Mouse (Mus musculus) liver (tissue): ENCODE results near the gene Gm14569.

Source experiments
- DNase-seq: peaks from one replicate; pipeline ENCODE4 v3.0.0-alpha.2; 2020; ENCODE audit warnings: mixed read lengths

Gm14569 gene

DNA sequence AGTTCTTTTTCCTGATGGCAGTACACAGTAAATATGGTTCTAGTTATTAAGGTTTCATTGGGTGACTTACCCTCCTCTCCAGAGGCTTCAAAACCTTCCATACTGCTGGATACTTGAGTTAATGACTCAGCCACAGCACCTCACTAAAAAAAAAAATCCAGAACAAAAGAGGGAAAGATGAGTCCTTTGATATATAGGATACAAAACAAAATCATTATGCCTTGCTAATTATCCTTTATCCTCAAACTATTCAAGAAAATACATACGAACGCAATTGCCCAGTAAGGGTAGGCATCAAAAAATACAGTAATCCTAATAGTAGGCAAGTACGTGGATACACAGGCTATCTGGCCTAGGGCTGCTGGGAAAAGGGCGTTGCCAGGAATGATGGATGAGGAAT, at the start of gene Gm14569:
Gene Gm14569 (minus strand): TSS at position 101 of the 400 bp plus-strand sequence.
- no peak for DNase-seq

DNA sequence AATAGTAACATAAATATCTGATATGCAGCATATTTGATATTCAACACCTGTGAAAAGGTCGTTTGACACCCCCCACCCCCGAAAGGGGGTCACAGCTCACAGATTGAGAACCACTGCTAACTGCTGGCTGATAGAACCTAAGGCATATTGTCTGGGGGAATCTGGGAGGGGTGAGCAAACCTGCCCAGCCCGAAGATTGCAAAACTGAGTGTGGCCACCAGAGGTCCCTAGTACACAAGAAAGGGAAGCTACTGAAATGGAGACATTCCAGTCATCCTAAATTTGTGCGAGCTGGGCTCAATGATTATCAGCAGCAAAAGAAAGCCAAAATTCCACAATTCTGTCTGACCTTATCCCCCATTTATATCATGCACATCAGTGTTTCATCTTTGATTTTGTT, 42.9 kb upstream of the Gm14569 start:
- DNase-seq, result peak; percentile 66

DNA sequence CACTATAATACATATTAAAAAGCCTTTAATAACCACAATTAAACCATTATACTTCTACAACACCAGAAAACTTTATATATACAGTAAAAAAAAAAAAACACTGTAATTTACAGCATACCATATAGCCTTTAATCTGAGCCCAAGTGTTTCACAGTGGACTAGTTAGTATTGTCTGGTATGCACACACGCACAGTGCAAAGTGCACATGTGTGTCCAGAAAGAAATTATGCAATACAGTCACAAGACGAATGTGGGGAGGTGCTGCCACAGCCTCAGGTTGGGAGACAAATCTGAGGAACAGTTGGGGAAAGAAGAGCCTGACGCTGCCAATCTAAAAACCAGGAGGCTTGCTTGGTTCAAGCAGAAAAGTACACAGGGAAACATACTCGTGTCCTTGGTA, 42.1 kb upstream of the Gm14569 start:
- no peak for DNase-seq

DNA sequence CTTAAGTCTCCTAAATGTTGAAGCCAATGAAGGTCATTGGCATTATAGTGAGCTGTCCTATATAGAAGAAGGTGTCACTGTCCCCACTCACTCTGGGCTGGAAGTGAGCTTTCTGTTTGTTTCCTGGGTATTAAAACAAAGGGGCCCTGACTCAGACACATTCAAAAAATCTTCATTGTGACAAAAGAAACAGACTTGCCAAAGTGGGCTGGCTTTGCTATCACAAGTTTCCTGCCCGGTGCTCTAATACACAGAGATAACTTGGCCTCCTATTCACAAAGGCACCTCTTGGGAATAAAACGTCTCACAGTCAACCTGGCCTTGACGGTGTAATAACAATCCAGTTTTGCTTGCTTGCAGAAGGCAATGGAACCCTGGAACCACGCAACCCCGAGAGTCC, 38.6 kb upstream of the Gm14569 start:
- no peak for DNase-seq

DNA sequence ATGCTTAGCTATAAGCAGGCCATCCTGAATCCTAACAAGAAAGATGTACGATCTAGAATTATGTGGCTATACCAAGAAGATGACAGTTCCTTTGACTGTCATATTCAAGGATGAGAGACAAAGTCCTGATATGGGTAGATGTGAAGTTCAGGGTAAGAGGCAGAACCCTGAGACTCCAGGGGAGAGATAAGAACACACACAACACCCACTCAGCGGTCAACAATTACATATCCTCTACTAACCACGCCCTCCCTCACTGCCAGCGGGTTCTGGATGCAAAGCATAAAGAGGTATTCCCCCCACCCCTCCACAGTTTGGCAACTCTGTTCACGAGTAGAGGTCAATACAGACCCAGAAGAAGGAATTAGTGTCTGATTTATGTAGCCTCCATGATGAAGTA, 32.1 kb upstream of the Gm14569 start:
- no peak for DNase-seq

DNA sequence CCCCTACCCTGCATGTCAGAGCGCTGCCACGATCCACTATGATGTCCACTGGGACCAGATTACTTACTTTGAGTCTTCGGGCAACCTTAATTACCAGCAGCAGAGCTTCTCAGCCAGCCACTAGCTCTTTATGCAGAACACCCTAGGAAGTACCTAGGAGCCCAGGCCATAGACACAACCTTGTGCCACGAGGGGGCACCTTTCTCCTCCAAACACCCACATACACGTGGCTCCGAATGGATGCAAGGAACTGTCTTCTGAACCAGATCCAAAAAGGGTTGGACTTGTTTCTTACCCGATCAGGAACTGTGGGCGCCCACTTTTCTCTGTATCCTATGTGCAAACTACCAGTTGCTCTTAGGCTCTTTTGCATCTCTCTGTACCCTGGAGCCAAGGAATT, 22.1 kb upstream of the Gm14569 start:
- no peak for DNase-seq

DNA sequence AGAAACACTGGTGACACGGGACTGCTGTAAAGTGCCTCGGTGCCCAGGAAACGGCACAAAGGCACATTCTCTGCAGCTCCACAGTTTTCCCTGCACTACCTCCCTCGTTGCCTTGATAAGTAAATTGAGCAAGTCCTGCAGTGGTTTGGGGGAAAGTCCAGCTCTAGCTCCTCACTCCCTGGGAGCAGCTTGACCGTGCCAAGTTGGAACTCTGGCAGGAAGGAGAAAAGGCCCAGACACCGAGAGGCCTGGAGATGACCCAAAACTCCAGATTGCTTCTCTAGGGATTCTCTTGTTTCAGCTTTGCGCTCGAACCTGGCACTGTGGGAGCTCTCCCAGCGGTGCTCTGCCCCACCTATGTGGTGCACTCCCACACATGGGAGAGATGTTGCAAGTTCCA, 21.6 kb upstream of the Gm14569 start:
- DNase-seq, result no peak

DNA sequence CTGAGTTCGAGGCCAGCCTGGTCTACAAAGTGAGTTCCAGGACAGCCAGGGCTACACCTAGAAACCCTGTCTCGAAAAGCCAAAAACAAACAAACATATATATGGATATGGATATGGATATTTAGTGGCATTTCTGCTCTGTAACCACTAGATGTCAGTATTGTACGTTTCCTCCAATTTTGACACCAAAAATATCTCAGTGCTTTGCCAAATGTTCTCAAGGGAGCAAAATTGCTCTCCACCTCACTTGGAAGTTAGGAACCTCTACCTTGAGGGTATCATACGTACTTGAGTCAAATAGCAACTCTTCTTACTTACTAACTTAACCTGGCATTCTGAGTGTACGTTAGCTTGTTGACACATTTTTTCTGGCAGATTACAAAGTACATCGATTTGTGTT, 15.2 kb upstream of the Gm14569 start:
- DNase-seq, result no peak

DNA sequence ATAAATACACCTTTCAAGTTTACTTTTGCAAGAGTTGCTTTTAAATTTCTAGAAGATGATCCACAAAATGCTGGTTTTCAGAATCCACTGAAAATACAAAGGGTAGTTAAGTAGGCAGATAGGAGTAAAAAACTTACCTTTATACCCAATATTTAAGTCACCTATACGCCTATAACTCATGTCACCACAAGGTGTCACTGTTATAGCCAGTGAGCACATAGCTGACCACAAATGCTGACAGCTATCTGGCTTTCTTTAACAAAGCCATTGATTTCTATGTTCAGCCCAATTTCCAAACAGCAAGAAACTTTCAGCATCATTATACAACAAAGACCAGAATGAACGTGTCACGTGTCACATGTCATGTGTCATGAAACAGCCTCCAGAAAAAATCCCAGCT, 2.1 kb downstream of the Gm14569 start:
- no peak for DNase-seq

DNA sequence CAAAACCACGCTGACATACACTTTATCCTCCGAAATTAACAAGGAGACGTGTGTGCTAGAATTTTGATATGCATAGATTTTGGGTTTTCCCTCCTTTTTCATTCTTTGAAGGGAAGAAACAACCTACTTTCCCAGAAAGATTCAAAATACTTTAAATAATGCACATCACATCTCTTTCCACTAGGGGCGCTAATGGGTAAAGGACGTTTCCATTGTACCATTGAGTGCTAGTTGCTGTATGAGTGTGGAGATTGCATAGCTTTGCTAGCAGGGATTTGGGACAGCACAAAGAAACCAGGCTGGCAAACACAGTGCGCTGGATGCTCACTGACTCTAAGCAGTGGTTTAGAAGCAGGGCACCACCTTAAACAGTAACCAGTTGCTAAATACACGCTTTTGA, 3.6 kb downstream of the Gm14569 start:
- DNase-seq, result no peak

DNA sequence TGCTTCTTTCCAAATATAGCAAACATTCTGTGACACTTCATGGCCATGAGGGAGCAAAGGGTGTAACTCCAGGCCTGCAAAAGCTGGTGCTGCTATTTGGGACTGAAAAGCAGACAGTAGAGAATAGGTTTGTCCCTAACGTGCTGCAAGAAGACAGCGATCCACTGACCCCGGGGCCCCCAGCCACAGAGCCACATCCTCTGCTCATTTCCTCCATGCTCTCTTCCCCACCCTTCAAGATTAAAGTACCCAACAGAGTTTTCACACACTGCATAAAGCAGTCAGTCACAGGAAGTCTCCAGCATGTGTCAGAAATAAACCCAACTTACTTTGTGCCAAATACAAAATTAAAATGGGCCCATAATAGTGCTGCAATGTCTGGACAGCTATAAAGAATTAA, 16.8 kb downstream of the Gm14569 start:
- no peak for DNase-seq

DNA sequence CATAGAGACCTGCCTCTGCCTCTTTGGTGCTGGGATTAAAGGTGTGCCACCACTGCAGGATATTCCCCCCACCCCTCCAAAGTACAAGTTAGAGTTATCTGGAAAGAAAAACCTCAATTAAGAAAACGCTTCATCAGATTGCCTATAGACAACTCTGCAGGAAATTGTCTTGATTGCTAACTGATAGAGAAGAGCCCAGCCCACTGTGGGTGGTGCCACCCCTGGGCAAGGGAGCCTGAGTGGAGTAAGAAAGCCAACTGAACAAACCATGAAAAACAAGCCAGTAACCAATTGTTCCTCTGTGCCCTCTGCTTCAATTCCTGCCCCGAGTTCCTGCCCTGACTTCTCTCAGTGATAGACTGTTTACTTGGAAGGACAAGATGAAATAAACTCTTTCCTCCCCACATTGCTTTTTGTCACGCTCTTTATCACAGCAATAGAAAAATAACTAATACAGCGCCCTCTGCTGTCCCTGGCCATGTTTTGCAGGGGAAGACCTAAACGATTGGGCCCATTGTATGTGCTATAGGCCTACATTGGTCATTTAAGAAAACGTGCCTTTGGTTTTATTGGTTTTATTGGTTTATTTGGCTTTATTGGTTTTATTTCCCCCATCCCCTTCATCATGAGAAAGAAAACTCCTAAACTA, 17.4 kb downstream of the Gm14569 start:
- DNase-seq, result peak; percentile 10

DNA sequence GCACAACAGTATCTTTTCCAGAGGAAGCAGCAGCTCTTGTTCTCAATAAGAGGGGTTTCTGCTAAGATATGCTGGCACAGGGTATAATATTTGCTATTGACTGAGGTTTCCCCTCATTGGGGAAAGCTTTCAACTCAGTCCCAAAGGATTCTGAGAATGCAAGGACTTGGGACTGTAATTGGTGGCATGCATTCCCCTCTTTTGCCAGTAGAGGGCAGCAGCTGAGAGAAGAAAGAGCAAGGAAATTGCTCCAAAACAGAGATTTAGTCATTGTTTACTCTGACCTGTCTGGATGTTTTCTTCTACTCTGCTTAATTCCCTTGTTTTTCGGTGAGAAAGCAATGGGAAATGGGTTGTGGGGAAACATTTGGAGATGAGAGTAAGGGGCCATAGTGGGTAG, 35.6 kb downstream of the Gm14569 start:
- peak; percentile 19 for DNase-seq

DNA sequence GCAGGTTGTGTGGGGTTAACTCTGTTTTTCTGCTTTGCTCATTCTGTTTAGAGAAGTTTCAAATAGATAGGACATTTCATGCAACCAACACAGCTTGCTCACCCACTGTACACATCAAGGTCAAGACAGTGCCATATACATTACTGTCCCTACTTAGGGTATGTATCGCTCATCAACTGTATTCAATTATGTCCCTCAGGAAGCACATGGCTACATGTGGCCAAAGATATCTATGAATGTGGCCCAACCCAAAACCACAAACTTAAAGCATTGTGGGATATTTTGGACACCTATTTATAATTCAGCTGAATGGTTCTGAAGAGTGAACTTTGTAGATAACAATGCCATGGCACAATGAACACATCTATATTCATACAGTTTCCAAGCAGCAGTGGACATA, 53.7 kb downstream of the Gm14569 start:
- no peak for DNase-seq

DNA sequence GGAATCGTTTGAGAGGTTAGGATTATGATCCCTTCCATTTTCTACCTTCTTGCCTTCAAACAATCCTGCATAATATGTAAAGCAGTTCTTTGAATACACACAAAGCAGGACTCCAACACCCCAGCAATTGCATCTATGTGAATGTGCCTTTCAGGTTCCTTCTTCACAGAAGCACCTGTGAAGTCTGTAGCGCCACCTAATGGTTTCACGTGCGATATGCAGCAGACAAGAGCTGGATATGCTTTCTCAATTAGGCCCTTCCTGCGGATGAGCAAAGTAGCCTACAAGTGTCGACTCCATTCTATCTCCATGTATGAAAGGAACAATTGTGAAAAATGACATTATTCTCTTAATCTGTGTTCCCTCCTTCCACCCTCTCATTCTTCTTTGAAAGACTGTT, 56.6 kb downstream of the Gm14569 start:
- no peak for DNase-seq

DNA sequence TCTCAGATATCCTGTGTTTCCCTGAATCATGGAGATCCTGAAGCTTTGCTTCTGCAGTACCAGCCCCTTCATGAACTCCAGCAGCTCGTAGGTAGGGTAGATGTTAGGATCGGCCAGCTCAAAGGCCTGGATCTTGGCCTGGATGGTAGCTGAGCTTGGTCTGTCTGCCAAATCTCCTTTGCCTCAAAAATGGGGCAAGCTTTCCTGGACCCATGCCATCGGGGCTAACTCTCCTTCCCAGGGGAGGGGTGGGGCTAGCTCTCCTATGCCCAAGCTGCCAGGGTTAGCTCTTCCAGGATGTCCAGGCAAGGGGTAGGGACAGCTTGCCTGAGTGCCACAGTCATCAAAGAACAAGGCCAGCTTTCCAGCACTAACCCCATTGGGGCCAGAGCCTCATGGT, 72.5 kb downstream of the Gm14569 start:
- no peak for DNase-seq

DNA sequence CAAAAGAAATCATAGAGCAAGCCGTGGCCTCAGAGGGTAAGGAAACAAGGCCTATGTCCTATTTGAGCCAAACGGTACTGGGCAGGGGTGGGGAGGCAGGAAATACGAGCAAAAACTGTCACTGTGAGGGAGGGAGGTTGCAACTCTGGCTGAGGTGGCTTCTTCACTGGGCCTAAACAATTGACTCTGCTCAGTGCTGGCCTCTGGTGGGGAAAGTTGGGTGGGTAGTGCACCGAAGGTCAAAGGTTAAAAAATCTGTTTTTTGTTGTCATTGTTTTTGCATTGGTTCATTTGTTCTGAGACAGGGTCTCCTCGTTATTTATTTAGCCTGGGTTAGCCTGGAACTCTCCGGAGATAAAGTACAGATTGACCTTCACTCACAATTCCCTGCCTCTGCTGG, 89.3 kb downstream of the Gm14569 start:
- no peak for DNase-seq

DNA sequence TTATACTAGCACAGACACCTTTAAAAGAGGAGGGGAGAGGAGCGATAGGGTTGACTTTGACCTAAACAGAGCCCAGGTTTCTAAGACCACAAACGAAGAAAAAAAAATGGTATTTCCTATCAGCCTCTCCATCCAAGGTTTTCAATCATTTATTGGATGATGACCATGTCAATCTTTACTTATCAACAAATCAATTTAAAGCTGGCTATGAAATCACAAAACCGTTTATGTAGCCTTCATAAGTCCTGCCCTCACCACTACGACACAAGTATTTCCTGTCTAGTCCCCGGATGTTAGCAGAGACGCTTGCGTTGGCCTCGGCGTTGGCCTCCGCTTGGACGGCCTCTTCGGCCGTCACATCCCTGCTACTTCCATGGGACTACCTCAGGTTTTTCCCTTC, 90.7 kb downstream of the Gm14569 start, which contains the start of gene Gm6268:
Gene Gm6268 (plus strand): TSS at position 301 of the 400 bp plus-strand sequence.
- DNase-seq, result no peak

DNA sequence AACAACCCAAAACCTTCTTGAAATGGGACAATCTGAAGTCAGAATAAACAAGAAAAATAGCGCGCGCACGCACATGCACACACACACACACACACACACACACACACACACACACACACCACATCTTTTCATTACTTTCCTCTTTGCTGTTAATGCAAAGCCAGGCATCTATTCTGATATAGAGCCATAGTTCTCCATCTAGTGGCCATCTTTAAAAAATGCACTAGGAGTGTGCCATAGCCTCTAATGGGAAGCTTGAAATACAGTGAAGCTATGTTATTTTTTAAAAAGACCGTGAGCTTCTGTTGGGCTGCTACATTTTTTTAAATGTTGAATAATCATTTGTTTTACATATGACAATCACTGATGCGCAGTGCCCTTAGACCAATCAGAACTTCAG, 98.4 kb downstream of the Gm14569 start:
- no peak for DNase-seq

DNA sequence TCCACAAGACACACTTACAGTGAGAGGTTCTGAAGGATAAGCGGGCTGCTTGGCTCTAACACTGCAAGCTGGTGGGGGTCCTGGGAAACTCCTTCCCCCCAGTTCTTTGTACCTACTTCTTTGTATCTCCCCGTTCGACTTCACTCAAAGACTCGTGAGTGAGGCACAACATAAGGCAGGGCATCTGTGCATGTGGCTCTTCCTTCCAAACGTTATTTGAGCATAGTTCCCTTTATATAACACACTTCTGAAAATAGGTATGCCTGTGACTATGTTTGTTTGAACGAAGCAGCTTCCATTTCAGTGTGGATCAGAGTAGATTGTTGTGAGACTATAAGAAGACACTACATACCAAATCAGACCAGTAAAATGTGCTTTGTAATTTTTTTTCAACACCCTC, 99.0 kb downstream of the Gm14569 start:
- no peak for DNase-seq

DNA sequence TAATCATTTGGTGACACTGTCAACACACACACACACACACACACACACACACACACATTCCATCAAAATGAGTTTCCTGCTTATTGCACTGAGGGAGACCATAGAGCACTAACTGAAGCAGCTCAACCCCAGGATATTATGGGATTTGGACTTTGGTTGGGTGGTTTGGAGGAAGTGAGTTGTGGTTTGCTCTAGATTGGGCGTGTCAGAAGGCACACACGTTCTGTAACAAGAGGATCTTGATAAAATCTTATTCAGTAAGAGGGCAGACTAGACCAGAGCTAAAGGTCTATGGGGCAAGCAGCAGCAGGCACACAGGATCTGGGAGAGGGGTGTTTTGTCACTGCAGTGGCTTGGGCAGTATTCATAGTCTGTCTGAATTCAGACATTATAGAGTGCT, 101.1 kb downstream of the Gm14569 start:
- DNase-seq, result no peak

DNA sequence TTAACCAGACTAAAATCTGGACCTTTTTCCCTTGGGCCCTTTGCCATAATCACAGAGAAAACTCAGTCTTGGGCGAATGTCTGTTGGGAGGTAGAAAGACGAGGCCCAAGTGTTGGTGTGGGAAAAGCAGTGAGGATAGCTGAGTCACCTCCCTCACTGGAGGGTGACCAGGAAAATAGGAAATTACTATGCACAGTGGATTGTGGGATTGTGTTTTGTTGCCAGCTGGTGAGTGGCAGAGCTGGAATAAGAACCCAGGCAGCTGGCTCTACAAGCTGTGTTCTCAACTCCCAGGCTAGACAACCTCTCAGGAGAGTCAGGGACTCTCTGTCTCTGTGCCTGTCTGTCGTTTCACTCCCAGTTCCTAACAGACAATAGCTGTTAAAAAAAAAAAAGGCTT, 101.7 kb downstream of the Gm14569 start:
- no peak for DNase-seq

DNA sequence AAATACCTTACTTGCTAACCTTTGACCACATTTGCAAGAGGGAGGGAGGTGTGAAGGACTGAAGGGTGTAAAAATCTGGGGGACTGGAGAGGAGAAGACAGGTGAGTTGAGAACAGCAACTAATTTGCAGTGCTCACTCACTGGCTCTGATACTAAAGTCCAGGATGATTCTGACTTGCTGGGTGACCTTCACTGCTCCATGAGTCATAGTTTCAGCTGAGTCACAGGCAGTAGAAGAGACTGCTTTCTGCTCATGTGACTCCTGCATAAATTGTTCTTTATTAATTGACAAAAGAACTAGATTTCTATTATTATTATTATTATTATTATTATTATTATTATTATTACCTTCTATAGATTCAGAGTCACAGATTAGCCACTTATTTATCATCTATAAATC, 106.3 kb downstream of the Gm14569 start:
- DNase-seq, result no peak
